Mouse (Mus musculus): ENCODE measurements around the gene Odf3. TPM values are rescaled to one million over a fixed set of nuclear protein-coding genes. Genes with fewer than 3 reads are reported as not detected.

The Odf3 gene
- total and polyA plus RNA-seq, 3 experiments: not detected

DNA sequence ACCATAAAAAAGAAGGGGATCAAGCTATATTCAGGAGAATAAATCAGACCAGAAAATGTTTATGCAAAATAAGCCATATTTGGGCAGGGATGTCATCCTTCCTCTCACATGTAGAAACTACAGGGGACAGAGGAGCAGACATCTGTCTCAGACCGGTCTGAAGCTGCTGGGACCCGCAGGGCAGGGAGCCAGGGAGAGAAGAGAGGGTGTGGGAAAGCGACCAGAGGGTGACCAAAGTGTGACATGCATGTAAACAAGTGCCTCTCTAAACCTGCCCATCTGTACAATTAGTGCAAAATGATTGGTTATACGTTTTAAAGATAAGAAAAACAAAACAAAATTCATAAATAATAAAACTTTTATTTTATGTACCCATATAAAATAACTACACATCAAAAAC is 27.4 kb upstream of the Odf3 start:
- peaks cover 81% of the 10 kb centered on the region for H3K27me3 ChIP-seq (replicated peaks)
- no peak overlapping the region for H3K9ac ChIP-seq (ENCODE audit: insufficient read depth, low read depth)
- no peak overlapping the region for H3K27ac ChIP-seq (ENCODE audit: insufficient read depth, low read depth)
- no peaks in the 10 kb centered on the region for H3K36me3 ChIP-seq (replicated peaks in 1 of 2; ENCODE audit: control insufficient read depth in 1 of 2, insufficient read depth in 1 of 2, low read length in 1 of 2)
- TF ChIP-seq MAX (IDR thresholded peaks at IDR 0.05; ENCODE audit: low read length) (no peak), NRF1 (IDR thresholded peaks at IDR 0.05; ENCODE audit: low read depth, low read length) (no peak), CTCF (conservative IDR thresholded peaks at IDR 0.05 in 1 of 2, IDR thresholded peaks at IDR 0.05 in 1 of 2; ENCODE audit: low read depth in 2 of 2, low read length in 2 of 2) (no peak), USF1 (IDR thresholded peaks at IDR 0.05; ENCODE audit: low read depth, low read length) (no peak), MXI1 (IDR thresholded peaks at IDR 0.05; ENCODE audit: low read depth, low read length) (no peak), ETS1 (conservative IDR thresholded peaks at IDR 0.05; ENCODE audit: low read depth, low read length) (no peak), CHD1 (IDR thresholded peaks at IDR 0.05; ENCODE audit: low read depth, low read length) (no peak), RCOR1 (conservative IDR thresholded peaks at IDR 0.05; ENCODE audit: low read depth, low read length) (no peak), SMC3 (IDR thresholded peaks at IDR 0.05; ENCODE audit: low read depth, low read length) (no peak), ZC3H11A (IDR thresholded peaks at IDR 0.05; ENCODE audit: low read depth, low read length) (no peak), E2F4 (IDR thresholded peaks at IDR 0.05; ENCODE audit: insufficient replicate concordance, low read depth, low read length) (no peak), BHLHE40 (IDR thresholded peaks at IDR 0.05; ENCODE audit: low read depth, low read length) (no peak), ZKSCAN1 (IDR thresholded peaks at IDR 0.05; ENCODE audit: borderline replicate concordance, low read depth, low read length) (no peak), POLR2A (IDR thresholded peaks at IDR 0.05; ENCODE audit: low read depth, low read length) (no peak), HCFC1 (IDR thresholded peaks at IDR 0.05; ENCODE audit: low read depth, low read length) (no peak)
- in situ Hi-C loops (cut with MboI; ENCODE audit: low pct_ligation_motif_present, low pct_unique_long_range_greater_than_20kb, low sequenced_read_pairs): no loop called here
- DNase-seq (ENCODE audit: extremely low read depth): no peak
- dilution Hi-C loops (cut with MboI; ENCODE audit: extremely low pct_ligation_motif_present, extremely low pct_unique_long_range_greater_than_20kb, low sequenced_read_pairs): no loop called here
- no peaks in the 10 kb centered on the region for H3K79me2 ChIP-seq (replicated peaks; ENCODE audit: control insufficient read depth, extremely low read depth, insufficient read depth, poor library complexity, severe bottlenecking)
- no peaks in the 10 kb centered on the region for H3K9me3 ChIP-seq (replicated peaks; ENCODE audit: low read length)
- H3K4me2 ChIP-seq (ENCODE audit: insufficient read depth, low read depth, poor library complexity, severe bottlenecking): no peak overlapping the region
- no peak overlapping the region for H3K4me3 ChIP-seq (replicated peaks in 1 of 3; ENCODE audit: low read depth in 2 of 3, low read length in 2 of 3, poor library complexity in 1 of 3)
- no peaks in the 10 kb centered on the region for H3K4me1 ChIP-seq (ENCODE audit: control insufficient read depth in 1 of 2, insufficient read depth in 2 of 2)

DNA sequence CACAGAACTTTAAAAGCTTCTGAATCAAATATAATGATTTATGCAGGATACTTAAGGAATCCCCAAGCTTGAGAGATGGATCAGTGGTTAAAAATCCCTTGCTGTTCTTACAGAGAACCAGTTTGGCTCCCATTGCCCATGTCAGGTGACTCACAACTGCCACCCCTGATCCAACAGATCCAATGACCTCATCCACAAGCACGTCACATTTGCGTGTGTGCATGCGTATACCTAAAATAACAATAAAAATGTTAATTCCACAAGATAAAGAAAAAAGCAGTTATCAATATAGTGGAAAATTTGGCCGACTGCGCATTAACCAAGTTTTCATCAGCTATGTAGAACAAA is 26.3 kb upstream of the Odf3 start:
- Histone ChIP-seq H3K4me2 (ENCODE audit: insufficient read depth, low read depth, poor library complexity, severe bottlenecking) (no peak overlapping the region), H3K27ac (ENCODE audit: insufficient read depth, low read depth) (no peak overlapping the region), H3K36me3 (replicated peaks in 1 of 2; ENCODE audit: control insufficient read depth in 1 of 2, insufficient read depth in 1 of 2, low read length in 1 of 2) (no peaks in the 10 kb centered on the region), H3K79me2 (replicated peaks; ENCODE audit: control insufficient read depth, extremely low read depth, insufficient read depth, poor library complexity, severe bottlenecking) (no peaks in the 10 kb centered on the region), H3K9me3 (replicated peaks; ENCODE audit: low read length) (no peaks in the 10 kb centered on the region), H3K4me3 (replicated peaks in 1 of 3; ENCODE audit: low read depth in 2 of 3, low read length in 2 of 3, poor library complexity in 1 of 3) (no peak overlapping the region), H3K4me1 (ENCODE audit: control insufficient read depth in 1 of 2, insufficient read depth in 2 of 2) (no peaks in the 10 kb centered on the region), H3K9ac (ENCODE audit: insufficient read depth, low read depth) (no peak overlapping the region), H3K27me3 (replicated peaks) (peaks cover 85% of the 10 kb centered on the region)
- TF ChIP-seq ZKSCAN1 (IDR thresholded peaks at IDR 0.05; ENCODE audit: borderline replicate concordance, low read depth, low read length): no peak
- TF ChIP-seq CHD2 (IDR thresholded peaks at IDR 0.05; ENCODE audit: low read length): no peak
- TF ChIP-seq RCOR1 (conservative IDR thresholded peaks at IDR 0.05; ENCODE audit: low read depth, low read length): no peak
- no peak for TF ChIP-seq CTCF (conservative IDR thresholded peaks at IDR 0.05 in 1 of 2, IDR thresholded peaks at IDR 0.05 in 1 of 2; ENCODE audit: low read depth in 2 of 2, low read length in 2 of 2)
- in situ Hi-C loops (cut with MboI; ENCODE audit: low pct_ligation_motif_present, low pct_unique_long_range_greater_than_20kb, low sequenced_read_pairs): no loop called here
- dilution Hi-C loops (cut with MboI; ENCODE audit: extremely low pct_ligation_motif_present, extremely low pct_unique_long_range_greater_than_20kb, low sequenced_read_pairs): no loop called here
- no peak for DNase-seq (ENCODE audit: extremely low read depth)
